Mouse (Mus musculus) stomach, postnatal 0 days (tissue): ENCODE measurements around the gene Trappc6a. TPM values are rescaled to one million over a fixed set of nuclear protein-coding genes. Genes with fewer than 3 reads are reported as not detected.

ENCODE experiments used
- ATAC-seq: fragments of 200-750 bp; cut with Nextera tagmentation; 2 replicates; pipeline ENCODE4 v1.8.0; 2017; ENCODE audit not compliant: low FRiP score, low TSS enrichment
- DNase-seq: peaks from one replicate; pipeline ENCODE4 v3.0.0-alpha.2; 2016; ENCODE audit warnings: low spot score
- H3K27ac ChIP-seq: fragments of 300-500 bp; sonication (generic); replicated peaks from 2 replicates; pipeline ENCODE4 v1.5.1; 2014; ENCODE audit warnings: mild to moderate bottlenecking, control low read depth
- H3K27me3 ChIP-seq: fragments of 300-500 bp; sonication (generic); 2 replicates; pipeline ENCODE4 v1.6.1; 2014; ENCODE audit warnings: low read length; ENCODE audit not compliant: control insufficient read depth, insufficient read depth
- H3K36me3 ChIP-seq: fragments of 300-500 bp; sonication (generic); 2 replicates; pipeline ENCODE4 v1.6.1; 2014; ENCODE audit warnings: low read length, mixed read lengths; ENCODE audit not compliant: control insufficient read depth, insufficient read depth
- H3K4me1 ChIP-seq: fragments of 300-500 bp; sonication (generic); replicated peaks from 2 replicates; pipeline ENCODE4 v1.6.1; 2014; ENCODE audit warnings: antibody characterized with exemption; ENCODE audit not compliant: control insufficient read depth, insufficient read depth
- H3K4me2 ChIP-seq: fragments of 300-500 bp; sonication (generic); replicated peaks from 2 replicates; pipeline ENCODE4 v1.6.1; 2014; ENCODE audit warnings: low read depth, mild to moderate bottlenecking, control low read depth, moderate library complexity
- H3K4me3 ChIP-seq: fragments of 300-500 bp; sonication (generic); 2 replicates; pipeline ENCODE4 v1.5.1; 2014; ENCODE audit warnings: low read depth, low read length, control low read depth
- H3K9ac ChIP-seq: fragments of 300-500 bp; sonication (generic); 2 replicates; pipeline ENCODE4 v1.6.1; 2014; ENCODE audit warnings: mild to moderate bottlenecking, low read length, control low read depth, mixed read lengths
- H3K9me3 ChIP-seq: fragments of 300-500 bp; sonication (generic); 2 replicates; pipeline ENCODE4 v1.6.1; 2016; ENCODE audit warnings: low read length; ENCODE audit not compliant: control insufficient read depth
- CTCF ChIP-seq: IDR thresholded peaks from 2 replicates; pipeline ENCODE4 v1.5.1; 2016; ENCODE audit warnings: antibody characterized with exemption, low read depth, mild to moderate bottlenecking, moderate library complexity
- EP300 ChIP-seq: optimal IDR thresholded peaks from 2 replicates; pipeline ENCODE3; 2016; ENCODE audit warnings: antibody characterized with exemption
- WGBS: fragments of 180-500 bp; shearing (Covaris S2); extraction: QIAGEN DNeasy Blood & Tissue Kit; methylation state at CpG from one replicate; pipeline ENCODE4 v1.1.7; 2014; 5-methylcytosine and 5-hydroxymethylcytosine counted together
- polyA plus RNA-seq: library from polyadenylated mRNA; unstranded; fragments of >200 nt; fragmentation: Nextera tagmentation; extraction: Ambion mirVana; gene quantifications from 2 replicates; pipeline ENCODE4 v1.2.1, GENCODE M21; 2015

Gene Trappc6a
- polyA plus RNA-seq, 1 experiment from 2014 or later = 113 TPM

DNA sequence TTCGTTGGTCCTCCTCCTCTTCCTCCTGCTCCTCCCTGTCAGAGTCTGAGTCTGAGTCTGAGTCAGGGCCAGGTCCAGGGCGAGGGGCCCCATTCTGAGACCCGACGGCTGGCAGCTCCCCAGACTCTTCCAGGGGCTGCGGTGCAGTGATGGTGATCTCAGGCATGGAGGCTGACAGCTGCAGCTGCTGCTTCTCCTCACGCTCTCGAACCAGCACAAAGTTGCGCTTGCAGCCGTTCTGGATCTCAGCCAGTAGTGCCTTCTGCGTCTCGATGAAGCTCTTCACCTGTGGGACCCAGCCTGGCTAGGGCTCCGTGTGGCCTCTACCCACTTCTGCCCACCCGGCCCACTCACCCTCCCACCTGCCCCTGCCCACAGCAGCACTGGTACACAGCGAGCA is 24.0 kb downstream of the Trappc6a start:
- 82% methylated on average over 14 of the region's 14 CpGs for WGBS
- H3K4me2 ChIP-seq = no peak overlapping the region
- H3K9me3 ChIP-seq = no peaks in the 10 kb centered on the region
- no peak overlapping the region for H3K9ac ChIP-seq
- H3K4me1 ChIP-seq = no peaks in the 10 kb centered on the region
- DNase-seq = no peak
- no peaks in the 10 kb centered on the region for H3K27me3 ChIP-seq
- no peak for ATAC-seq
- peaks cover 33% of the 10 kb centered on the region for H3K36me3 ChIP-seq
- H3K4me3 ChIP-seq = no peak overlapping the region
- no peak for TF ChIP-seq EP300
- no peak overlapping the region for H3K27ac ChIP-seq

- DNase-seq = no peak
Observed at GRCm38 (mm10) chr7:19534676-19535075, 26.5 kb downstream of the Trappc6a start.

DNA sequence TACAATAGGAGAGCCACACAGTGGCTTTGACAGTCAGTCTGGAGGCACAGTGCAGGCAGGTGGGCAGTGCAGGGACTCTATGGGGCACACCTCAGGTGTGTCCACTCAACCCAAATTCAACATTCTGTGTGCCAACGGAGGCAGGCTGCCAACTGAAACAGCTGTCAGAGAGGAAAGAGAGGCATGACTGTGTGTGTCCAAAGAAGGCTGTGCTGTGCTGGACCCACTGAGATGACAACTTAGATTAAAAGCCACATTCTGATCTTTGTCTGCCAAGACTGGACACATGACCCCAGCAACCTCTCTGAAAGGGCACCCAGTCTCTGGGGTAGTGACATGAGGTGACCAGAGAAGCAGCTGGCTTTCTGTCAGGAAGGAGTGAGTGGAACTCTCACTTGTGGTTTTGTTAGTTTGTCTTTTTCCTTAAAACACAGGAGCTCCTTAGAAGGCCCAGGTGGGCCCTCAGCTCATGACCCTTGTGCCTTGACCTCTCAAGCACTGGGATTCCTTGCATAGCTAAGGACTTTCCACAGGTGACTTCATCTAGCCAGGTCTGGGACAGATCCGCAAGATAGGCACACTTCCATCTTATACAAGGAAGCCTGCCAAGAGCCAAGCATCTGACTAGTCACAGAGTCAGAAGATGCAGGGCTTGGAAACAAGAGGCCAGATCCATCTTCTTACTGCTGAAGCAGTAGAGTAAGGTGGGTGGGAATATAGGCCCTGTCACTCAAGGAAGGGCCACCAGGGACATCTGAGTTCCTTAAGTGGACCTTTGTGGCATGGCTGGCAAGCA is 32.8 kb downstream of the Trappc6a start:
- ATAC-seq = no peak
- no peaks in the 10 kb centered on the region for H3K27me3 ChIP-seq
- no peak overlapping the region for H3K9ac ChIP-seq
- no peaks in the 10 kb centered on the region for H3K9me3 ChIP-seq
- no peaks in the 10 kb centered on the region for H3K36me3 ChIP-seq
- H3K4me2 ChIP-seq = no peak overlapping the region
- H3K4me3 ChIP-seq = no peak overlapping the region
- no peak for TF ChIP-seq CTCF
- no peak for TF ChIP-seq EP300
- DNase-seq = no peak
- H3K4me1 ChIP-seq = peaks cover 6% of the 10 kb centered on the region; the same call in 1 of the 2 replicates
- 59% methylated on average over 2 of the region's 2 CpGs for WGBS
- H3K27ac ChIP-seq = no peak overlapping the region

More at GRCm38 (mm10) chr7:19534676-19535075, 26.5 kb downstream of the Trappc6a start:
- WGBS = 89% methylated on average over 10 of the region's 10 CpGs
- Histone ChIP-seq H3K27me3 (no peaks in the 10 kb centered on the region), H3K36me3 (peaks cover 33% of the 10 kb centered on the region), H3K4me3 (no peak overlapping the region), H3K9ac (no peak overlapping the region), H3K4me1 (no peaks in the 10 kb centered on the region), H3K27ac (no peak overlapping the region), H3K9me3 (no peaks in the 10 kb centered on the region), H3K4me2 (no peak overlapping the region)
- no peak for ATAC-seq
- TF ChIP-seq EP300 (no peak), CTCF (no peak)

DNA sequence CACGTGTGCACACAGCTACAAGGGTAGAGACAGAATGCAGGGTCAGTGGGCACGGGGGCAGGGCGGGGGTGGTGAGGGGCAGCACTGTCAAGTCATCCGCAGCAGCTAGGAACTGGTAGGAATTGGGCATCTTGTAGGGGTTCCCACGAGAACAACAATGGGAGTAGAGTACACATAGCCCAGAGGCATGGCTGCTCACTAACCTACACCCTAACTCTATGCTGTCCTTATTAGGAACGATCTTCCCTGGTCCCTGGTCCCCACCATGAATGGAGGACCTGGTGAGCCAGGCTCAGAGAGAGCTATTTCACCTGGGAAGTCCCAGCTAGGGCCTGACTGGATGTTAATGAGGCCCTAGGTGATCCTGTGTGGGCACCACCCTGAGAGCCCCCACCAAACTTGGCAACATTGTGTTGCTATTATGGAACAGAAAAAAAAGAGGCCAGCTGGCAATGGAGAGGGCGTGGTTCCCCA is 33.5 kb downstream of the Trappc6a start:
- no peak overlapping the region for H3K9ac ChIP-seq
- H3K4me1 ChIP-seq = peaks cover 6% of the 10 kb centered on the region; the same call in 1 of the 2 replicates
- DNase-seq (no peak), ATAC-seq (no peak)
- no peaks in the 10 kb centered on the region for H3K36me3 ChIP-seq
- TF ChIP-seq CTCF (no peak), EP300 (no peak)
- no peak overlapping the region for H3K4me2 ChIP-seq
- 62% methylated on average over 7 of the region's 7 CpGs for WGBS
- H3K27ac ChIP-seq = 0 out of 2 replicates have a peak overlapping the region, but pooled peaks have one; percentile 8
- no peaks in the 10 kb centered on the region for H3K27me3 ChIP-seq
- no peaks in the 10 kb centered on the region for H3K9me3 ChIP-seq
- no peak overlapping the region for H3K4me3 ChIP-seq

- Histone ChIP-seq H3K4me1 (peaks cover 6% of the 10 kb centered on the region; the same call in 1 of the 2 replicates), H3K4me2 (no peak overlapping the region), H3K9me3 (no peaks in the 10 kb centered on the region), H3K27me3 (no peaks in the 10 kb centered on the region), H3K4me3 (no peak overlapping the region), H3K9ac (no peak overlapping the region), H3K27ac (0 out of 2 replicates have a peak overlapping the region, but pooled peaks have one; percentile 8), H3K36me3 (no peaks in the 10 kb centered on the region)
- 62% methylated on average over 8 of the region's 8 CpGs for WGBS
- TF ChIP-seq EP300 (no peak), CTCF (no peak)
- ATAC-seq (no peak; the same call in 1 of the 2 replicates), DNase-seq (peak; percentile 60)
Observed at GRCm38 (mm10) chr7:19542155-19542691, 34.0 kb downstream of the Trappc6a start.

DNA sequence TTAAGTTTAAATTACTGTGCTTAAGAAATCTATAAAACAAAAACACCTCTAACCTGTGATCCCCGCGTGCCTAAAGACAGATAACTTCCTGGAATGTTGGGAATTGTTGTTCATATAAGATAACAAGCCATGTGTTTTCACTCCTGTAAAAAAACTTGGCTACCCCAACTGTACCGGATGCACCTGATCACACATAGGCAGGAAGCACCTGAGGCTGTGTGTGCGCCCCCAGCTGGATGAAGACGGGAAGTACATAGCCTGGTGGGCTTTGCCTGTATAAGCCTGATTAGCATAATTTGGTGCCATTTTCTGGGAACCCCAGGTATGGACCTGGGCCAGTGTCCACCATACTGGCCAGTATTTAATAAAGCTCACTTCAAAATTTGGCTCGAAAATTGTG is 35.4 kb downstream of the Trappc6a start:
- H3K27me3 ChIP-seq = no peaks in the 10 kb centered on the region
- H3K4me3 ChIP-seq = no peak overlapping the region
- TF ChIP-seq CTCF (peak; percentile 68), EP300 (no peak)
- ATAC-seq (no peak), DNase-seq (no peak)
- WGBS = 39% methylated on average over 6 of the region's 6 CpGs
- no peaks in the 10 kb centered on the region for H3K9me3 ChIP-seq
- H3K4me2 ChIP-seq = no peak overlapping the region
- no peak overlapping the region for H3K9ac ChIP-seq
- peaks cover 6% of the 10 kb centered on the region; the same call in 1 of the 2 replicates for H3K4me1 ChIP-seq
- no peak overlapping the region for H3K27ac ChIP-seq
- H3K36me3 ChIP-seq = no peaks in the 10 kb centered on the region
